In the genomic region with DNA sequence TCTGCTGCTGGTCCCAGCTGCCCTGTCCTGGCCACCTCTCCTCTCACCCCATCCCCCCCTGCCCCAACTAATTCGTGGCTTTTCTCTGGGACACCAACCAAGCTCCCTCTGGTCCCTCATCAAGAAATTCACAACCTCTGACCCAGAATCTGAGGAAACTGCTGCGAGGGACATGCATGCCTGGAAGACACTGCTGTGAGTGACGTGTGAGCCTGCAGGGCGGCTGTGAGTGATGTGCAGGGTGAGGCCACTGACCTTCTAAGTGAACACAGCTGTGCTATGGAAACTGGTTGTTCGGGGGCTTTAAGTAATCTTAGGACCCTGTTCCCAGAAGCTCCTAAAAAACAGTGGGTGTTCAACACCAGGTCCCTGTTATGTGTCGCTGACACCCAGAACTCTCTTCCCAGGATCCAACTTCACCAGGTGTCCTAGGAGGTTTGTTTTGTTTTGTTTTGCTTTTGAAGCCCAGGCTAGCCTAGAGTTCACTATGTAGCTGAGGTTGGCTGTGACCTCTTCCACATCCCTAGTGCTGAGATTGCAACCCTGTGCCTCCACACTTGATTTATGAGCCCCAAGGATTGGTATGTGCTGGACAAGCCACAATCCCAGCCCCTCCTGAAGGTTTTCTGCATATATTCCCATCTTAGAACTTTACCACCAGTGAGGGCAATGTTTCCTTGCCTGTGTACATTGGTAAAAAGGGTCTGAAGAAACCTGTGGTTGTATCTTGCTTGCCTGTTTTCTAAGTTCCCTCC, we compare ENCODE assay signal across 16 mouse cellular contexts. TPM values are rescaled to one million over a fixed set of nuclear protein-coding genes. Genes with fewer than 3 reads are reported as not detected.
DNase-seq lines count a peak whose midpoint lies in the region; ATAC-seq lines count a peak whose summit lies in the region.
"Had no signal": no experiment of that assay in that cellular context is flagged by ENCODE, and none has a peak within 500 bp of the region (broad histone marks: within the 10 kb centered on the region; RNA-seq: fewer than 3 reads in every experiment).

No protein-coding gene starts in this region.

- 33% methylated on average over 6 of the region's 6 CpGs for WGBS in kidney, embryonic 14.5 days
- WGBS in neural tube, embryonic 15.5 days = 66% methylated on average over 6 of the region's 6 CpGs
- WGBS in limb, embryonic 10.5 days = 8% methylated on average over 6 of the region's 6 CpGs
- WGBS in midbrain, embryonic 14.5 days = 56% methylated on average over 6 of the region's 6 CpGs

- no peaks in the 10 kb centered on the region; the same call in 1 of the 2 replicates for H3K9me3 ChIP-seq in kidney, embryonic 14.5 days (ENCODE audit: control insufficient read depth, low read length)
- H3K9me3 ChIP-seq in neural tube, embryonic 15.5 days (replicated peaks) = no peaks in the 10 kb centered on the region
- H3K9me3 ChIP-seq in limb, embryonic 10.5 days (replicated peaks) = 0 out of 2 replicates have a peak, but pooled peaks cover under 1% of the 10 kb centered on the region
- no peaks in the 10 kb centered on the region for H3K9me3 ChIP-seq in midbrain, embryonic 14.5 days (ENCODE audit: control insufficient read depth, low read length)
- H3K9me3 ChIP-seq: hindbrain, embryonic 15.5 days; liver, embryonic 15.5 days had no signal

- peak; percentile 46; the same call in 1 of the 2 replicates for ATAC-seq in kidney, embryonic 14.5 days (ENCODE audit: low FRiP score, low TSS enrichment)
- no peak for ATAC-seq in neural tube, embryonic 15.5 days (ENCODE audit: low FRiP score)
- no peak for ATAC-seq in erythroid progenitor cell, adult 5-6 weeks (replicated peaks; ENCODE audit: low FRiP score, poor library complexity, severe bottlenecking)
- no peak for ATAC-seq in midbrain, embryonic 14.5 days (ENCODE audit: low FRiP score, low TSS enrichment)

- no peak overlapping the region for H3K4me3 ChIP-seq in kidney, embryonic 14.5 days (ENCODE audit: low read length)
- H3K4me3 ChIP-seq in neural tube, embryonic 15.5 days (replicated peaks) = no peak overlapping the region
- H3K4me3 ChIP-seq in limb, embryonic 10.5 days = no peak overlapping the region
- no peak overlapping the region for H3K4me3 ChIP-seq in midbrain, embryonic 14.5 days (replicated peaks; ENCODE audit: low read depth, low read length)
- H3K4me3 ChIP-seq: hindbrain, embryonic 15.5 days; liver, embryonic 15.5 days had no signal

- 0 out of 2 replicates have a peak, but pooled peaks cover 4% of the 10 kb centered on the region for H3K4me1 ChIP-seq in kidney, embryonic 14.5 days (ENCODE audit: control insufficient read depth, insufficient read depth, low read length)
- 0 out of 2 replicates have a peak, but pooled peaks cover 2% of the 10 kb centered on the region for H3K4me1 ChIP-seq in neural tube, embryonic 15.5 days
- peaks cover 25% of the 10 kb centered on the region for H3K4me1 ChIP-seq in limb, embryonic 10.5 days
- H3K4me1 ChIP-seq in midbrain, embryonic 14.5 days (ENCODE audit: control insufficient read depth, insufficient read depth, low read length) = no peaks in the 10 kb centered on the region
- H3K4me1 ChIP-seq: liver, embryonic 15.5 days had no signal

- H3K27me3 ChIP-seq in kidney, embryonic 14.5 days (ENCODE audit: control insufficient read depth, insufficient read depth, low read length) = no peaks in the 10 kb centered on the region
- no peaks in the 10 kb centered on the region for H3K27me3 ChIP-seq in neural tube, embryonic 15.5 days (replicated peaks)
- no peaks in the 10 kb centered on the region for H3K27me3 ChIP-seq in limb, embryonic 10.5 days (ENCODE audit: low read depth, poor library complexity, severe bottlenecking)
- no peaks in the 10 kb centered on the region for H3K27me3 ChIP-seq in midbrain, embryonic 14.5 days (ENCODE audit: control insufficient read depth, insufficient read depth, low read length)
- H3K27me3 ChIP-seq: hindbrain, embryonic 15.5 days had no signal

- H3K9ac ChIP-seq in kidney, embryonic 14.5 days (ENCODE audit: low read depth, low read length) = no peak overlapping the region
- H3K9ac ChIP-seq in neural tube, embryonic 15.5 days (replicated peaks) = no peak overlapping the region
- no peak overlapping the region for H3K9ac ChIP-seq in midbrain, embryonic 14.5 days (replicated peaks; ENCODE audit: low read length)
- H3K9ac ChIP-seq: hindbrain, embryonic 15.5 days; liver, embryonic 15.5 days had no signal

- no peaks in the 10 kb centered on the region for H3K36me3 ChIP-seq in kidney, embryonic 14.5 days (ENCODE audit: control insufficient read depth, insufficient read depth, low read length)
- no peaks in the 10 kb centered on the region for H3K36me3 ChIP-seq in neural tube, embryonic 15.5 days
- no peaks in the 10 kb centered on the region for H3K36me3 ChIP-seq in limb, embryonic 10.5 days
- no peaks in the 10 kb centered on the region for H3K36me3 ChIP-seq in midbrain, embryonic 14.5 days (ENCODE audit: control insufficient read depth, insufficient read depth, low read length)
- H3K36me3 ChIP-seq: hindbrain, embryonic 15.5 days; liver, embryonic 15.5 days had no signal

- DNase-seq in kidney, adult 8-10 months = no peak
- peak; percentile 64 for DNase-seq in neural tube, embryonic 10.5 days (ENCODE audit: extremely low spot score, low spot score)
- DNase-seq in limb, embryonic 10.5 days (ENCODE audit: low spot score) = peak; percentile 57
- peak; percentile 38 for DNase-seq in yolk sac, embryonic 10.5 days (ENCODE audit: low spot score)
- DNase-seq in midbrain, embryonic 14.5 days = no peak
- DNase-seq: layer of hippocampus, adult 9-11 months; right cerebral cortex, postnatal 14 days; thymus, adult 18-20 months had no signal

- H3K27ac ChIP-seq in kidney, embryonic 14.5 days (ENCODE audit: low read depth, low read length) = peak overlapping the region; percentile 48; the same call in 1 of the 2 replicates
- no peak overlapping the region for H3K27ac ChIP-seq in neural tube, embryonic 15.5 days (replicated peaks)
- peak overlapping the region; percentile 66 for H3K27ac ChIP-seq in limb, embryonic 10.5 days
- no peak overlapping the region for H3K27ac ChIP-seq in midbrain, embryonic 14.5 days (replicated peaks; ENCODE audit: low read depth, low read length)
- H3K27ac ChIP-seq: hindbrain, embryonic 15.5 days; liver, embryonic 15.5 days had no signal

- H3K4me2 ChIP-seq in kidney, embryonic 14.5 days (replicated peaks; ENCODE audit: low read depth, low read length) = no peak overlapping the region
- H3K4me2 ChIP-seq in neural tube, embryonic 15.5 days = no peak overlapping the region
- H3K4me2 ChIP-seq in midbrain, embryonic 14.5 days (ENCODE audit: low read length) = no peak overlapping the region
- H3K4me2 ChIP-seq: hindbrain, embryonic 15.5 days; liver, embryonic 15.5 days had no signal

RNA-seq across cellular contexts. Expression of gene Slc22a1, which starts 44.5 kb away (rescaled TPM):
- polyA plus RNA-seq in kidney, embryonic 14.5 days (2014; fragmentation: Nextera tagmentation; extraction: Ambion mirVana) = 0.63 and 1.2 TPM in 2 replicates
- not detected in 2 replicates for polyA plus RNA-seq in neural tube, embryonic 15.5 days (2015; fragmentation: Nextera tagmentation; extraction: Ambion mirVana)
- not detected in 2 replicates for polyA plus RNA-seq in limb, embryonic 10.5 days (2016; fragmentation: Nextera tagmentation; extraction: Ambion mirVana)
- not detected in 2 replicates for total RNA-seq in erythroid progenitor cell, adult 5-6 weeks (2015; ENCODE audit: low replicate concordance)
- total RNA-seq in erythroid progenitor cell, adult 5-6 weeks (2017; ENCODE audit: low replicate concordance) = 0.26 TPM in 1 of 2 replicates, not detected in the other
- polyA plus RNA-seq in midbrain, embryonic 14.5 days (2014; fragmentation: Nextera tagmentation; extraction: Ambion mirVana) = not detected in 2 replicates
- total RNA-seq: midbrain, postnatal 0 days had no signal
- polyA plus RNA-seq: brain, embryonic 14.5 days; hindbrain, embryonic 15.5 days; midbrain, postnatal 0 days had no signal

RNA-seq across cellular contexts. Expression of gene Slc22a2, which starts 47.2 kb away (rescaled TPM):
- 0.23 and 1.8 TPM in 2 replicates for polyA plus RNA-seq in kidney, embryonic 14.5 days (2014; fragmentation: Nextera tagmentation; extraction: Ambion mirVana)
- polyA plus RNA-seq in neural tube, embryonic 15.5 days (2015; fragmentation: Nextera tagmentation; extraction: Ambion mirVana) = 0.23 and 0.24 TPM in 2 replicates
- not detected in 2 replicates for polyA plus RNA-seq in limb, embryonic 10.5 days (2016; fragmentation: Nextera tagmentation; extraction: Ambion mirVana)
- not detected in 2 replicates for total RNA-seq in erythroid progenitor cell, adult 5-6 weeks (2015; ENCODE audit: low replicate concordance)
- not detected in 2 replicates for total RNA-seq in erythroid progenitor cell, adult 5-6 weeks (2017; ENCODE audit: low replicate concordance)
- polyA plus RNA-seq in midbrain, embryonic 14.5 days (2014; fragmentation: Nextera tagmentation; extraction: Ambion mirVana) = 1.2 TPM in 1 of 2 replicates, not detected in the other
- total RNA-seq: CH12.LX had no signal
- polyA plus RNA-seq: liver, embryonic 15.5 days had no signal

Comparison
In these comparisons a context has a peak if more than half of its experiments do, and no peak if none do; other contexts are left out.
1. H3K27ac ChIP-seq: peak in kidney, embryonic 14.5 days (single experiment) and limb, embryonic 10.5 days (single experiment); none in neural tube, embryonic 15.5 days (single experiment) and midbrain, embryonic 14.5 days (single experiment).
2. DNase-seq: peak in neural tube, embryonic 10.5 days (single experiment), limb, embryonic 10.5 days (single experiment) and yolk sac, embryonic 10.5 days (single experiment); none in kidney, adult 8-10 months (0 of 2) and midbrain, embryonic 14.5 days (single experiment).